Mouse (Mus musculus) hindbrain, embryonic 12.5 days (tissue): ENCODE measurements around the gene Zbtb37. TPM values are rescaled to one million over a fixed set of nuclear protein-coding genes. Genes with fewer than 3 reads are reported as not detected.

Experiments
- polyA plus RNA-seq: library from polyadenylated mRNA; unstranded; fragments of >200 nt; fragmentation: Nextera tagmentation; extraction: Ambion mirVana; gene quantifications from 2 replicates; pipeline ENCODE4 v1.2.1, GENCODE M21; 2016

Gene Zbtb37
- polyA plus RNA-seq, 1 experiment from 2014 or later = 9.6 TPM

Other genes starting within 250 kb of the Zbtb37 start
- gene Rabgap1l, start 241.6 kb downstream of the Zbtb37 start, polyA plus RNA-seq = 20.5 and 21.3 TPM in 2 replicates
- gene Rc3h1, start 128.4 kb downstream of the Zbtb37 start, polyA plus RNA-seq = 10.5 and 12.1 TPM in 2 replicates
- gene Serpinc1, start 56.3 kb downstream of the Zbtb37 start, polyA plus RNA-seq = 2.6 and 2.9 TPM in 2 replicates
- gene Dars2, start 35.8 kb upstream of the Zbtb37 start, polyA plus RNA-seq = 30.6 and 33.5 TPM in 2 replicates
- 23.6 and 24.3 TPM in 2 replicates for gene Cenpl, start 35.9 kb upstream of the Zbtb37 start, polyA plus RNA-seq
- 21.2 and 25.3 TPM in 2 replicates for gene Klhl20, start 96.7 kb upstream of the Zbtb37 start, polyA plus RNA-seq
- 6.4 and 8.2 TPM in 2 replicates for gene Ankrd45, start 107.8 kb upstream of the Zbtb37 start, polyA plus RNA-seq
- gene Tex50, start 124.5 kb upstream of the Zbtb37 start, polyA plus RNA-seq = 0.26 TPM in 1 of 2 replicates, not detected in the other
- 314 and 331 TPM in 2 replicates for gene Prdx6, start 216.4 kb upstream of the Zbtb37 start, polyA plus RNA-seq